Mouse (Mus musculus): ENCODE data around the gene 6430548M08Rik. TPM values are rescaled to one million over a fixed set of nuclear protein-coding genes. Genes with fewer than 3 reads are reported as not detected.

Gene 6430548M08Rik
- polyA plus RNA-seq, 1 experiment from 2014 or later = 4.4 TPM

GRCm38 (mm10) chr8:120078080-120078479, 35.9 kb upstream of the 6430548M08Rik start:
- ATAC-seq (ENCODE audit: low read depth) = no peak
- H3K9me3 ChIP-seq (replicated peaks; ENCODE audit: control insufficient read depth, low read length) = no peaks in the 10 kb centered on the region
- 13% methylated on average over 10 of the region's 10 CpGs for WGBS (ENCODE audit: insufficient replicate concordance)
- no peak overlapping the region for H3K27ac ChIP-seq (ENCODE audit: low read length)
- no peak overlapping the region for H3K4me2 ChIP-seq (ENCODE audit: low read depth, low read length)
- H3K4me3 ChIP-seq (ENCODE audit: low read depth, low read length) = no peak overlapping the region
- no peaks in the 10 kb centered on the region for H3K4me1 ChIP-seq (ENCODE audit: control insufficient read depth, low read depth, low read length)
- H3K27me3 ChIP-seq (ENCODE audit: control insufficient read depth, insufficient read depth, low read depth, low read length) = no peaks in the 10 kb centered on the region
- H3K9ac ChIP-seq (ENCODE audit: low read depth, low read length) = no peak overlapping the region
- H3K36me3 ChIP-seq (ENCODE audit: control insufficient read depth, insufficient read depth) = peaks cover 3% of the 10 kb centered on the region

- H3K27ac ChIP-seq (ENCODE audit: low read length) = no peak overlapping the region
- no peak overlapping the region for H3K4me3 ChIP-seq (ENCODE audit: low read depth, low read length)
- ATAC-seq (ENCODE audit: low read depth) = no peak
- H3K4me1 ChIP-seq (ENCODE audit: control insufficient read depth, low read depth, low read length) = no peaks in the 10 kb centered on the region
- H3K9ac ChIP-seq (ENCODE audit: low read depth, low read length) = no peak overlapping the region
- peaks cover 5% of the 10 kb centered on the region for H3K36me3 ChIP-seq (ENCODE audit: control insufficient read depth, insufficient read depth)
- WGBS (ENCODE audit: insufficient replicate concordance) = 56% methylated on average over 5 of the region's 5 CpGs
- no peaks in the 10 kb centered on the region for H3K9me3 ChIP-seq (replicated peaks; ENCODE audit: control insufficient read depth, low read length)
- H3K27me3 ChIP-seq (ENCODE audit: control insufficient read depth, insufficient read depth, low read depth, low read length) = no peaks in the 10 kb centered on the region
- no peak overlapping the region for H3K4me2 ChIP-seq (ENCODE audit: low read depth, low read length)
Observed at GRCm38 (mm10) chr8:120079361-120079760, 34.6 kb upstream of the 6430548M08Rik start.

- Histone ChIP-seq H3K4me3 (ENCODE audit: low read depth, low read length) (no peak overlapping the region), H3K27ac (ENCODE audit: low read length) (no peak overlapping the region), H3K27me3 (ENCODE audit: control insufficient read depth, insufficient read depth, low read depth, low read length) (no peaks in the 10 kb centered on the region), H3K9ac (ENCODE audit: low read depth, low read length) (no peak overlapping the region), H3K36me3 (ENCODE audit: control insufficient read depth, insufficient read depth) (peaks cover 26% of the 10 kb centered on the region), H3K9me3 (replicated peaks; ENCODE audit: control insufficient read depth, low read length) (no peaks in the 10 kb centered on the region), H3K4me2 (ENCODE audit: low read depth, low read length) (no peak overlapping the region), H3K4me1 (ENCODE audit: control insufficient read depth, low read depth, low read length) (no peaks in the 10 kb centered on the region)
- no peak for ATAC-seq (ENCODE audit: low read depth)
- 84% methylated on average over 8 of the region's 8 CpGs for WGBS (ENCODE audit: insufficient replicate concordance)
Observed at GRCm38 (mm10) chr8:120083261-120083660, 30.7 kb upstream of the 6430548M08Rik start.

- no peaks in the 10 kb centered on the region for H3K4me1 ChIP-seq (ENCODE audit: control insufficient read depth, low read depth, low read length)
- no peaks in the 10 kb centered on the region for H3K9me3 ChIP-seq (replicated peaks; ENCODE audit: control insufficient read depth, low read length)
- H3K4me3 ChIP-seq (ENCODE audit: low read depth, low read length) = no peak overlapping the region
- no peak overlapping the region for H3K27ac ChIP-seq (ENCODE audit: low read length)
- no peaks in the 10 kb centered on the region for H3K27me3 ChIP-seq (ENCODE audit: control insufficient read depth, insufficient read depth, low read depth, low read length)
- no peak overlapping the region for H3K9ac ChIP-seq (ENCODE audit: low read depth, low read length)
- no peak overlapping the region for H3K4me2 ChIP-seq (ENCODE audit: low read depth, low read length)
- peaks cover 26% of the 10 kb centered on the region for H3K36me3 ChIP-seq (ENCODE audit: control insufficient read depth, insufficient read depth)
- ATAC-seq (ENCODE audit: low read depth) = no peak
- WGBS (ENCODE audit: insufficient replicate concordance) = 79% methylated on average over 8 of the region's 8 CpGs
Observed at GRCm38 (mm10) chr8:120084783-120085182, 29.2 kb upstream of the 6430548M08Rik start.

GRCm38 (mm10) chr8:120089511-120089910, 24.4 kb upstream of the 6430548M08Rik start:
- Histone ChIP-seq H3K9ac (ENCODE audit: low read depth, low read length) (no peak overlapping the region), H3K9me3 (replicated peaks; ENCODE audit: control insufficient read depth, low read length) (no peaks in the 10 kb centered on the region), H3K4me1 (ENCODE audit: control insufficient read depth, low read depth, low read length) (no peaks in the 10 kb centered on the region), H3K4me3 (ENCODE audit: low read depth, low read length) (no peak overlapping the region), H3K27ac (ENCODE audit: low read length) (no peak overlapping the region), H3K4me2 (ENCODE audit: low read depth, low read length) (no peak overlapping the region), H3K27me3 (ENCODE audit: control insufficient read depth, insufficient read depth, low read depth, low read length) (no peaks in the 10 kb centered on the region), H3K36me3 (ENCODE audit: control insufficient read depth, insufficient read depth) (peaks cover 30% of the 10 kb centered on the region)
- no peak for ATAC-seq (ENCODE audit: low read depth)
- 68% methylated on average over 7 of the region's 7 CpGs for WGBS (ENCODE audit: insufficient replicate concordance)

GRCm38 (mm10) chr8:120091032-120091431, 22.9 kb upstream of the 6430548M08Rik start:
- ATAC-seq (ENCODE audit: low read depth) = no peak
- WGBS (ENCODE audit: insufficient replicate concordance) = 79% methylated on average over 3 of the region's 3 CpGs
- Histone ChIP-seq H3K27ac (ENCODE audit: low read length) (no peak overlapping the region), H3K4me3 (ENCODE audit: low read depth, low read length) (no peak overlapping the region), H3K9me3 (replicated peaks; ENCODE audit: control insufficient read depth, low read length) (no peaks in the 10 kb centered on the region), H3K9ac (ENCODE audit: low read depth, low read length) (no peak overlapping the region), H3K36me3 (ENCODE audit: control insufficient read depth, insufficient read depth) (peaks cover 24% of the 10 kb centered on the region), H3K4me2 (ENCODE audit: low read depth, low read length) (no peak overlapping the region), H3K27me3 (ENCODE audit: control insufficient read depth, insufficient read depth, low read depth, low read length) (no peaks in the 10 kb centered on the region), H3K4me1 (ENCODE audit: control insufficient read depth, low read depth, low read length) (no peaks in the 10 kb centered on the region)

- Histone ChIP-seq H3K4me1 (ENCODE audit: control insufficient read depth, low read depth, low read length) (peaks cover 8% of the 10 kb centered on the region; the same call in 1 of the 2 replicates), H3K36me3 (ENCODE audit: control insufficient read depth, insufficient read depth) (peaks cover 9% of the 10 kb centered on the region; the same call in 1 of the 2 replicates), H3K4me3 (ENCODE audit: low read depth, low read length) (no peak overlapping the region), H3K27ac (ENCODE audit: low read length) (no peak overlapping the region), H3K9ac (ENCODE audit: low read depth, low read length) (no peak overlapping the region), H3K9me3 (replicated peaks; ENCODE audit: control insufficient read depth, low read length) (no peaks in the 10 kb centered on the region), H3K27me3 (ENCODE audit: control insufficient read depth, insufficient read depth, low read depth, low read length) (no peaks in the 10 kb centered on the region), H3K4me2 (ENCODE audit: low read depth, low read length) (no peak overlapping the region)
- ATAC-seq (ENCODE audit: low read depth) = no peak
- 70% methylated on average over 3 of the region's 3 CpGs for WGBS (ENCODE audit: insufficient replicate concordance)
Observed at GRCm38 (mm10) chr8:120093103-120093502, 20.8 kb upstream of the 6430548M08Rik start.

- Histone ChIP-seq H3K4me2 (ENCODE audit: low read depth, low read length) (no peak overlapping the region), H3K4me1 (ENCODE audit: control insufficient read depth, low read depth, low read length) (peaks cover 8% of the 10 kb centered on the region; the same call in 1 of the 2 replicates), H3K36me3 (ENCODE audit: control insufficient read depth, insufficient read depth) (peaks cover 9% of the 10 kb centered on the region; the same call in 1 of the 2 replicates), H3K9me3 (replicated peaks; ENCODE audit: control insufficient read depth, low read length) (no peaks in the 10 kb centered on the region), H3K27me3 (ENCODE audit: control insufficient read depth, insufficient read depth, low read depth, low read length) (no peaks in the 10 kb centered on the region), H3K27ac (ENCODE audit: low read length) (no peak overlapping the region), H3K4me3 (ENCODE audit: low read depth, low read length) (no peak overlapping the region), H3K9ac (ENCODE audit: low read depth, low read length) (no peak overlapping the region)
- WGBS (ENCODE audit: insufficient replicate concordance) = 71% methylated on average over 10 of the region's 10 CpGs
- ATAC-seq (ENCODE audit: low read depth) = no peak
Observed at GRCm38 (mm10) chr8:120094801-120095200, 19.2 kb upstream of the 6430548M08Rik start.

GRCm38 (mm10) chr8:120096486-120096885, 17.5 kb upstream of the 6430548M08Rik start:
- Histone ChIP-seq H3K27me3 (ENCODE audit: control insufficient read depth, insufficient read depth, low read depth, low read length) (no peaks in the 10 kb centered on the region), H3K4me2 (ENCODE audit: low read depth, low read length) (no peak overlapping the region), H3K36me3 (ENCODE audit: control insufficient read depth, insufficient read depth) (peaks cover 6% of the 10 kb centered on the region; the same call in 1 of the 2 replicates), H3K4me1 (ENCODE audit: control insufficient read depth, low read depth, low read length) (peaks cover 16% of the 10 kb centered on the region), H3K27ac (ENCODE audit: low read length) (no peak overlapping the region), H3K9ac (ENCODE audit: low read depth, low read length) (no peak overlapping the region), H3K4me3 (ENCODE audit: low read depth, low read length) (no peak overlapping the region), H3K9me3 (replicated peaks; ENCODE audit: control insufficient read depth, low read length) (no peaks in the 10 kb centered on the region)
- peak; percentile 51 for ATAC-seq (ENCODE audit: low read depth)
- 44% methylated on average over 2 of the region's 2 CpGs for WGBS (ENCODE audit: insufficient replicate concordance)

All from liver, embryonic 16.5 days (tissue).